Mouse (Mus musculus) olfactory bulb, adult 2 months (tissue): ENCODE data around the gene Rere. TPM values are rescaled to one million over a fixed set of nuclear protein-coding genes. Genes with fewer than 3 reads are reported as not detected.
"Not testable (repeated sequence)": the region's sequence is repeated elsewhere in the genome, so short reads cannot be mapped to it uniquely, and the experiment has no call there.

ENCODE experiments used
- H3K27ac ChIP-seq: fragments of 200-500 bp; 2 replicates; pipeline ENCODE4 v1.5.1; 2012; ENCODE audit warnings: low read depth, low read length; ENCODE audit not compliant: insufficient read depth
- H3K4me1 ChIP-seq: fragments of 200-500 bp; 2 replicates; pipeline ENCODE4 v1.6.1; 2012; ENCODE audit warnings: low read length; ENCODE audit not compliant: control insufficient read depth, insufficient read depth
- H3K4me3 ChIP-seq: fragments of 200-500 bp; 2 replicates; pipeline ENCODE4 v1.5.1; 2012; ENCODE audit warnings: mild to moderate bottlenecking, low read depth, low read length, moderate library complexity; ENCODE audit not compliant: insufficient read depth
- CTCF ChIP-seq: fragments of 200-500 bp; IDR thresholded peaks from 2 replicates; pipeline ENCODE4 v1.5.1; 2012; ENCODE audit warnings: low read depth, mild to moderate bottlenecking, low read length, moderate library complexity; ENCODE audit not compliant: insufficient read depth
- POLR2A ChIP-seq: fragments of 200-500 bp; IDR thresholded peaks from 2 replicates; pipeline ENCODE4 v1.6.1; 2012; ENCODE audit warnings: mild to moderate bottlenecking, low read depth, low read length, moderate library complexity; ENCODE audit not compliant: insufficient read depth
- WGBS: fragments of 180-500 bp; shearing (Covaris S2); methylation state at CpG from one replicate; pipeline ENCODE4 v1.1.7; 2018; 5-methylcytosine and 5-hydroxymethylcytosine counted together
- polyA plus RNA-seq: library from polyadenylated mRNA; stranded (reverse); fragments of >200 nt; gene quantifications from 2 replicates; pipeline ENCODE4 v1.2.4, GENCODE M21; 2012; ENCODE audit warnings: low replicate concordance; ENCODE audit not compliant: missing spikeins, insufficient read depth, insufficient read length

The Rere gene
- polyA plus RNA-seq, 1 experiment, result 288 TPM

DNA sequence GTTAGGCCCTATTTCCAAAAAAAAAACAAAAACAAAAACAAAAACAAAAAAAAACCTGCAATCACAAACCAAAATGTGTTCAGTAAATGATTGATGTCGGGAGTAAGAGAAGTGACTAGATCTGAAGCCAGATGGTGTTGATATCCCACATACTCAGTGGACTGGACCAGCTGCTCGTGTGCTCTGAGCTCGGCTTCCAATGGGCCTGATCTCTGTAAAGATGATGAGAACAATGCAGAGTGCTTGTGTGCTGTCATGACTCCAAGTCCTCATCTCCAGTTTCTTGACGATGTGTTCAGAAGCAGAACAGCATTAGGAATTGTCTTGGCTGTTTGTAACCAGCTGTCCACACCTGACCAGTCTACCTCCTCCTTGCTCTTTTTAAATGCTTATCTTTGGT is 210.3 kb downstream of the Rere start:
- no peak overlapping the region for H3K27ac ChIP-seq
- peaks cover 17% of the 10 kb centered on the region for H3K4me1 ChIP-seq
- 72% methylated on average over 4 of the region's 4 CpGs for WGBS
- no peak overlapping the region for H3K4me3 ChIP-seq
- TF ChIP-seq CTCF, result no peak
- no peak for TF ChIP-seq POLR2A

DNA sequence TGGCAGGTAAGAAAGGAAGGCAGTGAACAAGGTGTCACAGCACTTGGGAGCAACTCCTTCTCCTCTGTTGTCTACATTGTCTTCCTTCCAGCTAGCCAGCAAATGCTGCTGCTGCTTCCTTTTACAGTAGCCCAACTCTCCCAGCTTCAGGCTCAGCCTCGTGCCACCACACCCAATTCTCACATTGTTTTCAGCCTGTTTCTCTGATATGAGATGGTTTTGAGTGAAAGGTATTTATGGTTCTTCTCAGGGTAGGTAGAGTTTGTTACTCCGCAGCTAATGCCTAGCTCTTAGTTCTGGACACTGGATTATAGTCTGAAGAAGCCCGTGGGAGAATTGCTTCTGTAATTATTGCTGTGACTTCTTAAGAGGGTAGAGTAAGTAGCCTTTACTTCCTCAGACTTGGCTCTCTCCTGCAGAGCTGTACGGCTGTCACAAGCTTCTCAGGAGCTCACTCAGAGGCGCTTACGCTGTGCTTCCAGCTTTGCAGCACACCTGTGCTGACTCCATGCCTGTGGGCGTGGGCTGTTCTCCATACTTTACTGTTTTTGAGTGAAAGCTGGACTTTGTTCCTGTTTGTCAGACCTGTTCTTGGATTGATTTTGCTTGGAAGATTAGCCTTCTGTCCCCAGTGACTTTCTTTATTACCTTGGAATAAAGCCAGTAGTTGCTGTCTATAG is 212.0 kb downstream of the Rere start:
- WGBS, result 72% methylated on average over 7 of the region's 7 CpGs
- no peak overlapping the region for H3K27ac ChIP-seq
- peaks cover 17% of the 10 kb centered on the region for H3K4me1 ChIP-seq
- TF ChIP-seq CTCF (no peak), POLR2A (no peak)
- no peak overlapping the region for H3K4me3 ChIP-seq

DNA sequence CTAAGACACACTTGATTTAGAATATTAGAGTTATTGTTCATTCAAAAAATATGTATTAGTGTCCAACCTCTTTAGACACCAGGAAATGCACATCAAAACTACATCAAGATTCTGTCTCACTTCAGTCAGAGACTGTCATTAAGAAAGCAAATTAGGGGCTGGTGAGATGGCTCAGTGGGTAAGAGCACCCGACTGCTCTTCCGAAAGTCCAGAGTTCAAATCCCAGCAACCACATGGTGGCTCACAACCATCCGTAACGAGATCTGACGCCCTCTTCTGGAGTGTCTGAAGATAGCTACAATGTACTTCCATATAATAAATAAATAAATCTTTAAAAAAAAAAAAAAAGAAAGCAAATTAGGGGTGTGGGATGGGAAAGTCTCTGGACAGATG is 212.5 kb downstream of the Rere start:
- H3K27ac ChIP-seq, result not testable (repeated sequence)

DNA sequence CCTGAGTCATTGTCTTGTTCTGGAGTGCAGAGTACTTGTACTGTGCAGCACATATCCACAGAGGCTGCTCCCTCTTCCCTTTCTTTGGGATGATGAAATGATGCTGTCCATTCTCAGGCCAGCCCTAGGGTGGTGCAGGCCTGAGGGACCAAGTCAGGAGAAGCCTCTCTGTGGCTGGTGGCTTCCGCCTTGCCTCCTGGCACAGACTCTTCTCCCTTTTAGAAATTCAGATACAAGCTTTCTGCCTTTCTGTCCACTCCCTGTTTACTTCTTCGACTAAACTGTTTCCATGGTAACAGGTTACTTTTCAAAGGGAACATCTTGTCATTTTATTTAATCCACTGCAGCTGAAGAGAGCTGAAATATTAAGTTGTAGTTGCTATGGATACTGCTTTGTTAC is 214.1 kb downstream of the Rere start:
- no peak for TF ChIP-seq CTCF
- TF ChIP-seq POLR2A, result no peak
- WGBS, result 24% methylated on average over 2 of the region's 2 CpGs
- H3K27ac ChIP-seq, result no peak overlapping the region
- peaks cover 12% of the 10 kb centered on the region for H3K4me1 ChIP-seq
- no peak overlapping the region for H3K4me3 ChIP-seq

More for the DNA sequence above, 212.5 kb downstream of the Rere start:
- H3K4me3 ChIP-seq, result not testable (repeated sequence)
- WGBS, result 91% methylated on average over 5 of the region's 5 CpGs
- H3K4me1 ChIP-seq, result peaks cover 17% of the 10 kb centered on the region

DNA sequence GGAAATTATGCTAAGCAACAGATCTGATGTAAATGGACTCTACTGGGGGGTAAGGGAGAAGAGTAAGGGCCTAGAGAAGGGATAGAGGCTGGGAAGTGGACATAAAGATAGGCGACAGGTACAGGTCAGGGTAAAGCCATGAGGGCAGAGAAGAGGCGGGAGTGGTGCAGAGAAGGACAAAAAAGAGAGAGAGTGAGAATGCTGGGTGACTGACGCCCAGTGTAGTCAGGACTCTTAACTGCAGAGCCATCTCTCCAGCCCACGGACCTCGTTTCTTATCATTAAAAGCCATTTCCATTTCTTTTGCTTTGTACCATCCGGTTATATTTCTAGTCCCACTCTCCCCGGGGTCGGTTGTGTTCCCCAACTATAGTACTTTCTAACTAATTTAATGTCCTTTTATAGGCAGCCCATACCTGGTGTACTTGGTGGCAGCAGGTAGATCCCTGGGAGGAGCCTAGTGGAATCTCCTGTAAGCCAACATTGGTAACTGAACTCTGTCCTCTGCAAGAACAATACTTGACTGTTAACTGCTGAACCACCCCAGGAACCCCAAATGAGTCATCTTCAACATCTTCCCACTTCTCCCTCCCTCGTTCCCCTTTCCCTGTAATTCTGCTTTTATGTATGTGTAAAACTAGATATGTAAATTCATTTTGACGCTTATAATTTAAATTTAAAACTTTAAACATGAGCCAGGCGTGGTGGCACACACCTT is 223.0 kb downstream of the Rere start:
- Histone ChIP-seq H3K4me3 (no peak overlapping the region), H3K27ac (no peak overlapping the region), H3K4me1 (no peaks in the 10 kb centered on the region)
- no peak for TF ChIP-seq CTCF
- 82% methylated on average over 11 of the region's 11 CpGs for WGBS

DNA sequence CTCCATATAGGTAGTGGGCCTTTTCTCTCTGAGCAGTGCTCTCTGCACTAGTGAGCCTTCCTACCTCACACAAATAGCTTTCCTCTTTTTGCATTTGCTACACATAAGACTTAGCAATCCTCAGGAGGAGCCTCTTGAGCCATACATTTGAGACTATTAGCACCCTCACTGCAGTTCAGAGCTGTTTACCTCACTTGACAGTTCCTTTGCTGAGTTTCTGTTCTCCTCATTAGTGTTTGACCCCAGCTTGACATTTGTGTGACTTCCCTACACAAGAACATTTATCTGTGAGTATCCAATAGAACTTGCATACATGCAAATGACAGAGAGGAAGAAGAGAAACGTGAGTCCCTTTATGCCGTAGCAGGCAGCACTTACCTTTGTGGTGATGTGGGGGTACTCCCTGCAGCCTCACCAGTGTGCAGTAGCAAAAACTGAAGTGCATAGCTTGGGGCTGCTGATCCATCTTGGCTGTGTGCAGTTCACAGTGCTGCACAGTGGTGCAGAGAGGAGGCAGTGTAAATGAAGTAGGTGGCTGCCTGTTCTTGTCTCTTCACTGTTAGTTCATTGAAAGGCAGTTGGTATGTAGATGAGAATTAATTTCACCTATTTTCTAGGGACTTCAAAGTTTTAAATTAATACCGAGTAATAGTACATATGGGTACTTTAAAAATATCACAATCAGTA is 227.7 kb downstream of the Rere start:
- Histone ChIP-seq H3K4me1 (no peaks in the 10 kb centered on the region; the same call in 1 of the 2 replicates), H3K4me3 (no peak overlapping the region), H3K27ac (no peak overlapping the region)
- 69% methylated on average over 3 of the region's 3 CpGs for WGBS
- TF ChIP-seq POLR2A (no peak), CTCF (no peak)

DNA sequence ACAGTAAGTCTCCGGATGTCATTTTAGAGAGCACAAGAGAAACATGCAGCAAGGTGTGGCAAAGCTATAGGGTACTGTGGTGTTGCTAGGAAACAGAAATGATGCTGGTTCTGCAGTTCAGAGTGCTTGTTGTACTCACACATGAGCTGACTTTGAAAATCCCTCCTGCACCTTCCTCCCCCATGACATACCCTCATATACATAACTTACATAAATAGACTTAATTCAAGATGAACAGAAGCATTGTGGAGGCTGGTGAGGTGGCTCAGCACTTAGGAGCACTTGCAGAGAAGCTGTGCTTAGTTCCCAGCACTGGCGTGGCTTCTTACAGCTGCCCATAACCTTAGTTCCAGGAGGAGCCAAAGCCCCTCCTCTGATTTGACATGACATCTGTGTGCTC is 228.6 kb downstream of the Rere start:
- TF ChIP-seq CTCF, result no peak
- H3K4me1 ChIP-seq, result peaks cover 3% of the 10 kb centered on the region; the same call in 1 of the 2 replicates
- no peak overlapping the region for H3K27ac ChIP-seq
- H3K4me3 ChIP-seq, result no peak overlapping the region
- 89% methylated on average over 2 of the region's 2 CpGs for WGBS

DNA sequence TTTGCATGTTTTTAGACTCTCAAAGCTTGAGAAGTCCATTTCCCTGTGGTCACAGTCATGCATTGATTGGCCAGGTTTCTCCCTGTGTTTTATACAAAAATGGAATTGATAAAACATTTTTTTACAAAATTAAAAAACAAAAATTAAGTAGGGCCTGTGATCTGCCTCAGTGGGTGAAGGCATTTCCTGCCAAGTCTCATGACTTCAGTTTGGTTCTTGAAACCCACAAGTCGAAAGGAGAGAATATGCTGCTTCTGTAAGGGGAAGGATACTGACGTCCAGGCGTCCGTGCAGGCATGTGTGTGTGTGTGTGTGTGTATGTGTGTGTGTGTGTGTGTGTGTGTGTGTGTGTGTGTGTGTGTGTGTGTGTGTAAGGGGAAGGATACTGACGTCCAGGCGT is 231.9 kb downstream of the Rere start:
- WGBS, result 85% methylated on average over 4 of the region's 6 CpGs
- H3K4me3 ChIP-seq, H3K4me1 ChIP-seq: not testable (repeated sequence)

DNA sequence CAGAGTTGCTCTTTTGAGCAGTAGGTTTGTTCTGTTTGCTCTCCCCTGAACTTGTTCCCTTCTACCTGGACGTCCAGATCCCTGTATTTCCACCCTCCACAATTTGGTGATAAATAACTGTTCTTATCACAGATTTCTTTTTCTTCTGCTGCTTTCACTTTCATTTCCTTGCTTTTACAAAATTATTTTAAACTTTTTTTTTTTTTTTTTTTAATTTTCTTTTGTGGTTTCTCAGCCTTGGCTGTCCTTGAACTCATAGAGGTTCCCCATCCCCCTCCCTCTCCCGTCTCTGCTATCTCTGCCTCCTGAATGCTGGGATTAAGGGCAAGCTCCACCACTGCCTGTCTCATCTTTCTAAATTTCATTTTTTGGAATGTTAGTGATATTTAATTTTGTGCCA is 234.8 kb downstream of the Rere start:
- no peak for TF ChIP-seq CTCF
- TF ChIP-seq POLR2A, result no peak
- no peak overlapping the region for H3K4me3 ChIP-seq
- H3K4me1 ChIP-seq, result peaks cover 6% of the 10 kb centered on the region; the same call in 1 of the 2 replicates
- H3K27ac ChIP-seq, result no peak overlapping the region
- WGBS, result 73% methylated on average over 2 of the region's 2 CpGs

More for the DNA sequence above, 231.9 kb downstream of the Rere start:
- not testable (repeated sequence) for H3K27ac ChIP-seq

DNA sequence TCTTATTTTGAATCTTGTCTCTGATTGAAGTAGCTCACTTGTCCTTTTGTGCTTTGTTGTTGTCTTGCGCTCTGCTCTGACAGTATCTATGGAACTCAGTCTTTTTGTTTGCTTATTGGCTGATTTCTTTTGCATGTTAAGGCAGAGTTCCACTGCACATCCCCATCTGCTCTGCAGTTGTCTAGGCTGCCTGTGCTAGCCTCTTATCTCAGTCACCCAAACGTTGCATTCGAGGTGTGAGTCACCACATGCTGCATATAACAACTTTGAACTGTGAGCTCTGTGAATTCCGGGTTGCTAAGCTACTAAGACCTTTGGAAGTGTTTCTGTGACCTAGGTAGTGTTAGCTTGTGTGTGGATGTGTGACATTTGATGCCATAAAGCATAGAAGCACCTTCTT is 235.9 kb downstream of the Rere start:
- Histone ChIP-seq H3K27ac (0 out of 2 replicates have a peak overlapping the region, but pooled peaks have one; percentile 12), H3K4me1 (peaks cover 6% of the 10 kb centered on the region; the same call in 1 of the 2 replicates), H3K4me3 (no peak overlapping the region)
- TF ChIP-seq CTCF (no peak), POLR2A (no peak)
- WGBS, result 38% methylated on average over 4 of the region's 4 CpGs
